Mouse (Mus musculus): ENCODE results near the gene Adap1.

Gene Adap1

DNA sequence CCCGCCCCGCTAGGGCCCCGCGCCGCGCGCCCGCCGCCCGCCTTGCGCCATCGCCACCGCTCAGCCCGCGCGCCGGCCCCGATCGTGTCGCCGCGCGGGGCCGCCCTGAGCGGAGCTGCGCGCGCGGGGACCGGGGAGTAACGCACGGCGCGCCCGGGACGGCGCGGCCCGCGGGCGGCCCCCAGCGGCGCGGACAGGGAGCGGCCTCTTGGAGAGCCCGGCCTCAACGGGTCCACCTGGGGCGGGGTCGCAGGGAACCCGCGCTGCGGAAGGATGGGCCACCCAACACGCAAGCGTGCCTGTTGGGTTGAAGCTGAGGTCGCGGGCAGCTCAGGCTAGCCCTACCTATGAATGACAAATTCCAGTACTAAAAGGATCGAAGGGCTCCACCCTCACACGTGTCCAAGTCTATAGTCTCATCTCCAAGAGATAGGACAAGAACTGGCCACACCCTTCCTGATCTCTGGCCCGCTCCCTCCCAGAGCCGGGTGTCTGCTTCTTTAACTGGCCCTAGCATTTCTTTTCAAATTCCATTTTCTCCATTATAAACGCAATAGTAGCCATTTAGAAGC lies at the start of gene Adap1:
Adap1 (minus strand) TSS at position 228 of the 572 bp plus-strand sequence.
- peak; percentile 79 for DNase-seq

DNA sequence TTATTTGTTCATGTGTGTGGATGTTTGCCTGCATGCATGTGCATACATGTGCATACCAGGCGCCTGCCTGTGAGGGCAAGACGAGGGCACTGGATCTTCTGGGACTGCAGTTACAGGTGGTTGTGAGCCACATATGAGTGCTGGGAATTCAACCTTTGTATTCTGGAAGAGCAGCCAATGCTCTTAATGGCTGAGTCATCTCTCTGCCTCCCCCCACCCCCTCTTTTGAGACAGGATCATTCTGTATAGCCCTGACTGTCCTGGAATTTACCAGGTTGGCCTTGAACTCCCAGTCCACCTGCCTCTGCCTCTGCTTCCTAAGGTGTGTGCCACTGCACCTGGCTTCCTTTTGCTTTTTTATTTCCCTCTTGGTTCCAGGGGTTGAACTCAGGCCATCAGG lies 49.4 kb upstream of the Adap1 start:
- DNase-seq = no peak

DNA sequence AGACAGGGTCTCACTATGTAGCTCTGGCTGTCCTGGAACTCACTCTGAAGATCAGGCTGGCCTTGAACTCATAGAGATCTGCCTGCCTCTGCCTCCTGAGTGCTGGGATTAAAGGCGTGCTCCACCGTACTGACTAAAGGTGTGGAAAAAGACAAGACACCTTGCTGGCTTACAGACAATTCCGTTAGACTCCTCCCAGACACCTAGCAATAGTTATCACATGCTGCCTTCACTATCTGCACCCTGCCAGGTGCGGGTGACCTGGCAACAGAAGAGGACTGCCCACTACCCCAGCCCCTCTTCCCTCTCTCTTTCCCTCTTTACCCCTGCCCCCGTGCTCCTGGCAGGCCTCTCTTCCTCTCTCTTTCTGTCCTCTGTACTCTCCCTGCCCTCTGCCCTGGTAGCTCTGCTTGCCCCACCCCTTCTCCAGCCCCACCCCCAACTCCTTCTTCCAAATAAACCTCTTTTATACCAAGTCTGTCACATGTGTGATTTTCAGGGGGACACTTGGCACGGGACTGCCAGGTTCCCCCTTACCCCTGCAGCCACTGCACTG lies 48.5 kb upstream of the Adap1 start:
- peak; percentile 51 for DNase-seq

DNA sequence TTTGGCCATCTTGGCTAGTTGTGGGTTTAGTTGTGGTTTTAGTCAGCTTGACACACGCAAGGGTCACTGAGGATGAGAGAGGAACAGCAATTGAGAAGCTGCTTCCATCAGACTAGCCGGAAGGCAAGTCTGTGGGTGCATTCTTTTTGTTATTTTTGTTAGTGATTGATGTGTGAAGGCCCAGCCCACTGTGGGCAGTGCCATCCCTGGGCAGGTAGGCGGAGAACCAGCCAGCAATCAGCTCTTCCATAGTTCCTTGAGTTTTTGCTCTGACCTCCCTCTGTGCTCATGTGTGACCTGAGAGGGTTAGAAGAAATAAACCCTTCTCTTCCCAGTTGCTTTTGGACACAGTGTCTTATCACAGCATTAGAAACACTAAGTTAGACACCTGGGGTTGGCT lies 47.7 kb upstream of the Adap1 start:
- no peak for DNase-seq

DNA sequence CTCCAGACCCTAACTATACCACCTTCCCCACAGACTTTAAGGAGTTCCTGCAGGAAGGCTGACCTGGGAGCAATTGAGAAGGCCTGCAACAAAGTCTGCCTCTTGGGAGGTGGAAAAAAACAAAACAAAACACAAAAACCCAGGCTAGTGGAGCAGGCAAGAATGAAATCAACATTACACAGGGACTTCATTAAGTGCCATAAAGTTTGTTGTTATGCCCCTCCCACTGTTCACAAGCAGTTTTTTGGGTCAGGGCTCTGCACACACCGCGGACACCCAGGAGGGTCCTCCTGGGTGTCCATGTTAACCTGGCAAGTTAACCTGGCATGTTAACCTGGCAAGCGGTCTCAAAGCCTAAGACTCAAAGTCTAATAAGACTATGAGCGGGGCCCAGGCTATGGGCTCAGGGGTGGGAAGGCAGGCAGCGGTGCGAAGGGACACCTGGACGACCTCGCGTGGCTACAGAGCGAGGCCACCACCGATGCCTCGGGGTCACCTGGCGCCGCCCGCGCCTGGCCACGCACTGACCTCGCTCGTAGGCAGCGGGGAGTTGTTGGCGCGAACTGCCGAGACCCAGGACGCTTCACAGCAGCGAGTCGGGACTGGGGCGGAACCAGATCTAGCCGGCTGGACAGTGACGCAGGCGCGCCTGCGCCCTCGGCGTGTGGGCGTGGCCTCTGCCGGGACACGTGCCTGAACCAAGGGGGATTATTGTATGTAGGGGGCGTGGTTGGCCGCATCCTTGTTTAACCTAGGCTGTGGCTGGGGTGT lies 46.4 kb upstream of the Adap1 start:
- peak; percentile 97 for DNase-seq

DNA sequence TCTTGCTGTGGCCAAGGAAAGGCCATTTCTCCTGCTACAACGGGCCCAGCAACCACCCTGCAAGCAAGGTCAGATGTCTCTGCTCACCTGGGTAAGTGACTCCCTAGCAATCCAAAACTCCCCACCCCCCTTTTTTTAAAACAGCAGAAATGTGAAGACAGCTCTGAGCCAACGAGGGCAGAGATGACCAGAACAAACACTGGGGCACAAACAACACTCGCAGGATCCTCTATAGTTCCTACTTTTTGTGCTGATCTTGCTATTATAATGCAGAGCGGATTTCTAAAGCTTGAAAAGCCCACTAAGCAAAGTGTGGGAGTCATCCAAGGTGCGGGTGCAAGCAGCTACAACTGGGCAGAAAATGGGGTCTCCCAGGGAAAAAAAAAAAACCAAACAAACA lies 45.7 kb upstream of the Adap1 start:
- DNase-seq = no peak

DNA sequence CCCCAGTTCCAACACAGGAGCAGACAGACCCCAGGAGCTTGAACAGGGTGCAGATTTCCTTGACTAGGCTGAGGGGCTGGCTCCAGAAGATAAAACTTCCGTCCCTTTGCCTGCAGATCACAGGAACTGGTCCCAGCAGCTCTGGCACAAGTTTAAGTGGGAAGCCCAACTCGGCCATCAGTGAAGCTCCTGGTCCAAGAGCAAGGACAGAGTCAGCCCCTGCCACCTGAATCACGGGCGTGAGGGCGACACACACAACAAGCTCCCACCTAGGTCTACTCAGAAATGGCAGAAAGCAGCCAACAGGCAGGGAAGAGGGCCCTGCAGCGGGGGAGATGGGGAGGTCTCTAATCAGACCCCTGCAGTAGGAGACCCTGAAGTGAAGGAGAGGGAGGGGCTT lies 44.9 kb upstream of the Adap1 start:
- no peak for DNase-seq

DNA sequence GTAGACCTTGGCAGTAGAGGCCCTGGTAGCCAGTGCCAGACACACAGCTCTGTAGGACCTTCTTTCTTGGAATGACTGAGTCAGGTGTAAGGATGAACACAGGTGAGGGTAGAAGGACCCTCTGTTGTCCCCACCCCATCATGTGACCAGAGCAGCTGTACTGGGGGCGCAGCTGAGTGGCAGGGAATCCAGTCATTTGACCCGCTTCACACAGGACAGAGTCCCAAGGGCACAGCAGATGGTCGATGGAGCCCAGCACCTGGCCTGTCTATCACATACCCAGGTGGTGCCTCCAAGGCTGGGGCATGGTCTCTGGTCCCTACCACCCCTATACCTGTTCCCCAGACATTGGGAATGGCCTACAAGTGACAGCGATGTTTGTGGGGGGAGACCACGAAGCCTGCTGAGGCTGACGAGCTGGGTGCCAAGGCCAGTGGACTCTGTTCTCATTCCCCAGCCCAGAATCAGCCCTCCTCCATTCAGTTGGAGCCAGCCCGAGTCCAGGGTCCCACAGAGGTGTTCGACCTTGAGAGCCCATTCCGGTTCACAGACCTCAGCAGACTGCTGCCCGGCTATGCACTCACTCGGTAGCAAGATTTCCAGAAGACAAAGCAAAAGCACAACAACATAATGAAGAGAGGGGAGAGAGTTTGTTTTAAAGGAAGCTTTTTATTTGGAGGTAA lies 43.4 kb upstream of the Adap1 start:
- DNase-seq = peak; percentile 73

DNA sequence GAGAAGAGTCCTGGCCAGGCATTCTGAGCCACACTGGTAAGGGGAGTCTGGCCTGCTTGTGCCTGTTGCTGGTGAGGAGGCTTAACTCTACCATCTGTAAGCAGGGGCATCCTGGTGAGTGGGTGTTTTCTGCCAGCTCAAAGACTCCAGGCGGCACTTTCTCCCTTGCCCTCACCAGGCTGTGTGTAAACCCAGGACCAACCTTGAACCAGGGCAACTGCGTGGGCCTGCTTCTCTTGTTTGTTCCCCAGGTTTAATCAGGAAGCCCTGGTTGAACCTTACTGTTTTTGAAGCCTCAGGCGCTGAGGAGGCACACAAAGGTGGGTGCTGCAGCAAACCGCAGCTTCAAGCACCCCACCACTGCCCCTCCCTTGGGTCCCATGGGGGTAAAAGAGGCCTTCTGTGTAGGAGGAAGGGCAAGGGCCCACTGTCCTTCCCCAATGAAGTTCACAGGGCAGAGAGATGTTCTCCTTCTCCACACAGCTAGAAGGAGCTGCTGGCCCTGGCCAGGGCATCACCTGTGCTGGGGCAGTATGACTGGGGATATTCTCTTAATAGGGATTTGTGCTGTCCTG lies 42.5 kb upstream of the Adap1 start:
- DNase-seq = no peak

DNA sequence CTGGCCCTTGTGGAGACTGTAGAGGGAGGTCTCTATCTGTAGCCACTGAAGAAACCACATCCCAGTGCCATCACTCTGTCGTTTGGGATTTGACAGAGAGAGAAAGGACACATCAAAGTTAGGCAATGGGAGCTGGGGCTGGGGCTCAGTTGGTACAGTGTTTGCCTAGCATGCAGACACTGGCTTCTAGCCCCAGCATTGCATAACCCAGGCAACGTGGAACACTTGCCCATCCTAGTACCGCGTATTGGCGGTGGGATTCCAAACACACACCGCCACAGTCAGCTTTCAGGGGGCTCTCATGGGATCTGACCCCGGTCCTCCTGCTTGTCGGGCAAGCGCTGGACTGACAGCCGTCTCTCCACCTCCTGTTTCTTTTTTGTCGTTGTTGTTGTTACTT lies 41.1 kb upstream of the Adap1 start:
- no peak for DNase-seq

DNA sequence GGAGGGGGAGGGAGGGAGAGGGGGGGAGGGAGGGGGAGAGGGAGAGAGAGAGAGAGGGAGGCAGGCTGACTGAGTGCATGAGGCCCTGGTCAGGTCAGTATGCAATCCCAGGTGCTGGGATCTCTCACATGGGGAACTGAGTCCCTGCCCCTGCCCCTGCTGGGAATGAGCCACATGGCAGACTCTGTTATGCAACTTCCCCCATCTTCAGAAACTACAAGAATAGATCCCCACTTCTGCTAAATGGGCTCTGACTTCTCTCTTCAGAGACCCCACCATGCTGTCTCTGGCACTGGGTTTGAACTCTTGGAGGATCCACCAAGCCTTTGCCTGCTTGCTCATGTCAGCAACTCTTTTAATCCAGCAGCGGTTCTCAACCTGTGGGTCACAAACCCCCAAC lies 40.4 kb upstream of the Adap1 start:
- DNase-seq = no peak

DNA sequence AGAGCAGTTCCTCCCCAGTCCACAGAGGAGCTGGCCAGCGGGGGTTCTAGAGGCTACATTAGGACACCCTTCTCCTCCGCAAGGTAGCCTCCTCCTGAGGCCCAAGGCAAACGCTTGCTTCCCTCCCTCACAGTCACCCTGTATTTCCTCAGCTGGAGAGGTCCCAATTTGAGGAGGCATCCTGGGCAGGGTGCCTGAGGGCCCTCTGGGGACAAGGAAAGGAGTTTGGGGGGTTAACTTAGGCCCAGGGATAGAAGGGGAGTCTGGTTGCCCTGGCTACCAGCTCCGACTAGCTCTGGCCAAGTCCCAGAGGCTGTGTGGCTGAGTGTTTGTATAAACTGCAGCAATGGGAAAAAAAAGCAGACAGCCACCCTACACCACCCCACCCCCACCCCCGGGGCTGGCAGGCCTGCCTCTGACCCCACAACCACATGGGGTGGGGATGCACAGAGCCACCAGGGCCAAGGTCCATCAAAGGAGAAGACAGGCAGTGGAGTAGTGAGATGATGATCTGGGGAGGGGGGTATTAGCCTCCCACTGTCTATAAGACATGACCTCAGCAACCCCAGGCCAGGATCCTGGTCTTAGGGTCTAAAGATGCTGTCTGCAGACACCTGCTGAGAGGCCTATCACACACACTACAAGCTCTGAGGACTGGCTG lies 39.6 kb upstream of the Adap1 start:
- peak; percentile 54 for DNase-seq

DNA sequence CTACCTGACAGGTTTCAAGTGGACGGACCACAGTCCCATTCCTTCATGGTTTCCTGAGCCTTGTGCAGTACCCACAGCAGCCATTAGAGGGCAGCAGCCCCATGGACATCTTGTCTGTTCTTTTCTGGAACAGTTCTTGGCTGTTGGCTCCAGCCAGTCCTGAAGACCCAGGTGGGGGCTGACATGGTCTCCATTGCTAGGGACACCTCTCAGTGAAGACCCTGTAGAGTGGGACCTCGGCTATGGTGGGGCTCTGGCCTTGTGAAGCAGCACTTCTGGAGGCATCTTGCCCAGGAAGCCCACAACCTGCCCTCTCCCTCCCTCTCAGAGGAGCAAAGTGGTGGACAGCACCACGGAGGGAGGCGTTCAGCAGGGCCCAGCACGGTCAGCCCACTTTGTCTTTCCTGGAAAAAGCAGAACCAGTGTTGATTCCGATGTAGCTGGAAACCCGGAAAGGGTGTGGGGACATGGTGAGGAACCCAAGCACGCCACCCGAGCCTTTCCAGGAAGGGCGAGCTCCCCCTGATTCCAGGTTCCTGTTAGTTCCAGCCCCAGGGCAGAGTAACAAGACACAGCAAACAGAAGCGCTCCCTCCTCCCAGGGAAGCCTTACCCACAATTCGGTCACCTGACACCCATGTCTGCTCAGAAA lies 39.0 kb upstream of the Adap1 start:
- peak; percentile 95 for DNase-seq

DNA sequence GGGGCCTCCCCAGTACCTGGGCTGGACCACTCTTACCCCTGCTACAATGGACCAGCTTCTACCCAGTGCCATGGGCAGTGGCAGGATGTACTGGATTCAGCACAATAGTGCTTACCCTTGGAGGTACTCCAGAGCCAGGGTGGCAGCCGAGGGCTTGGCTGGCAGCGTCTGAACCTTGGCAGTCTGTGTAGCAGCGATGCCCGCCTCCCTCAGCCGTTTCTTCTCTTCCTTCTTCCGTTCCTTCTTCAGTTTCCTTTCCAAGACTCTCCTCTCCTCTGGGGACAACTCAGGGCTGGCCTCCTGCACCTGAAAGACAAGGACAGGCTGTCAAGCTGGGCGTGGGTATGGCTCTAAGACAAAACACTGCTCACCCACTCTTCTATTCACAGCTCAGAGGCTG lies 38.4 kb upstream of the Adap1 start:
- no peak for DNase-seq

DNA sequence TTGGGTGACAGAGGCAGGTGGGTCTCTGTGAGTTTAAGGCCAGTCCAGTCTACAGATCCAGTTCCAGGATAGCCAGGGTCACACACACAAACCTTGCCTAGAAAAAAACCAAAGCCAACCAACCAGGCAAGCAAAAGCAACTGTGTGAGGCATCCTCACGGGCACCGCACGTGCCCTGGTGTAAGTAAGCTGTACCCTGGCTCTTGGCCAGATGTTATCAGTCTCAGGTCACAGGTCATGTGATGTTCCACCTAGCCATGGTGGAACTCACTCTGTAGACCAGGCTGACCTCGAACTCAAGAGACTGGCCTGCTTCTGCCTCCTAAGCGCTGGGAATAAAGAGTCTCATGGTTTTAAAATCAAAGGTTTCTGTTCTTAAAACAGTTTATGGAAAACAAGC lies 33.8 kb upstream of the Adap1 start:
- no peak for DNase-seq

DNA sequence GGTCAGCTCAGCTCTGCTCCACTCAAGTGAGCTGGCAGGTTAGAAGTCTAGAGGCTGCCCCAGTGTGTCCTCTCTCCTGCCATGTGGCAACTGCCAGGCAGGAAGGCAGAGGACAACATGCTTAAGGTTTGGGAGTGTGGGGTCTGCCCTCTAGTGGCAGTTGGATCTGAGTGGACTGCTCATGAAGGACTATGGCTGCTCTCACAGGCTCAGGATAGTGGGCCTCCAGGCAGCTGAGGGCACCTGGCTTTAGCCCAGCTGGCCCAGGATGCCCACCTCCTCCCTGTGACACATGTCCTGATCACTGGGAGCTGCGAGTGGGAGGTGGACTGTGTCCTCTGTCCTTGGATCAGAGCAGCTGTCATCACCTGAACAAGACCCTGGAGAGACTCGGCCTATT lies 33.2 kb upstream of the Adap1 start:
- peak; percentile 72 for DNase-seq

DNA sequence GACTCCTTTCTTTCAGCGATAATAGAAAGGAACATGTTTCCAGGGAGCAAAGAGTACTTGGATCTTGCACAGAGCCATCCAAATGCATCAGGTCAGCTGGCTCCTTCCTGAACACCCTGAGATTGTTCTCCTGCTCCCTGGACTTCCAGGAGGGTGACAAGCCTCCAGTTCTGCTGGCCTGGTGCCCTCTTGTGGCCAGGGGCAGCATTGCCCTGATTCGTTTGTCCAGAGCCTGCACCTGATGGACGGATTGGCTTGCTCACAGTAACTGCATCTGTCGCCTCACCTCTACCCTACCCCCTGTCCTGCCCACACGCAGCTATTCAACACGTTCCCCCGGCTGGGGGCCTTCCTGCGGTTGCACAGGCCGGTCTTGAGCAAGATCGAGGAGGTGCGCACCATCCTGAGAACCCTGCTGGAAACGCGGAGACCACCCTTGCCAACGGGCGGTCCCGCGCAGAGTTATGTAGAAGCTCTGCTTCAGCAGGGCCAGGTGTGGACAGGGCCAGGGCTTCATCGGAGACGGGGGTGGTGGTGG lies 29.9 kb upstream of the Adap1 start:
- peak; percentile 92 for DNase-seq

DNA sequence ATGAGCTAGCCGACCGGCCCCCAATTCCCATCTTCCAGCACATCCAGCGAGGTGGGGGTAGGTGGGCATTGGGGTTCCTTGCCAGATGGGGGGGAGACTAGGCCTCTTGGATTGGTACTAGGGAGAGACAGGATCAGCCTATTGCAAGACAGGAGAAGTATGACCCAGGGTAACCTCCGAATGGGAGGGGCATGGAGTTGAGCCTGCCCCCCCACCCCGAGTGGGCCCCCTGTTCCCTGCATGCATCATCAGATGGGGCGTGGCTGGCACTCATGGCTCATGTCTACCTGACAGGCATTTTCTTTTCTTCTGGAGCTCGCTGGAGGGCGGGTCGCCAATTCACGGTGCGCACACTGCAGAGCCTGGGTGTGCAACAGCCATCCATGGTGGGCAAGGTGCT lies 28.5 kb upstream of the Adap1 start:
- no peak for DNase-seq

DNA sequence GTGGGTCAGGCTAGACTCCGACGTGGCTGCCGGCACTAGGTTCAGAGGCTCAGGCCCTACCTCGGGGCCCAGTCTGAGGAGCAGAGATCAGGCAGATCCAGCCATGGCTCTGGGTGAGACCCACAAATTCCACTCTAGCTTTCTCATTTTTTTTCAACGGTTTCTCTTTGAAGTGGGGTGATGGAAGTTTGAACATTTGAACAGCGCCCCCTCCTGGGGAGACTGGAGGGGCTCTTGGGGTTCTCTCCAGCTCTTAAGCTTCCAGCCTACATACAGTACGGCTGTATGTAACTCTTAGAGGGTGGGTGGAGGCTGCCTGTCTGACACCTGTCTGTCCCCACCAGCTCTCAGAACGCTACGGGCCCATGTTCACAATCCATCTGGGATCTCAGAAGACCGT lies 28.1 kb upstream of the Adap1 start:
- no peak for DNase-seq

DNA sequence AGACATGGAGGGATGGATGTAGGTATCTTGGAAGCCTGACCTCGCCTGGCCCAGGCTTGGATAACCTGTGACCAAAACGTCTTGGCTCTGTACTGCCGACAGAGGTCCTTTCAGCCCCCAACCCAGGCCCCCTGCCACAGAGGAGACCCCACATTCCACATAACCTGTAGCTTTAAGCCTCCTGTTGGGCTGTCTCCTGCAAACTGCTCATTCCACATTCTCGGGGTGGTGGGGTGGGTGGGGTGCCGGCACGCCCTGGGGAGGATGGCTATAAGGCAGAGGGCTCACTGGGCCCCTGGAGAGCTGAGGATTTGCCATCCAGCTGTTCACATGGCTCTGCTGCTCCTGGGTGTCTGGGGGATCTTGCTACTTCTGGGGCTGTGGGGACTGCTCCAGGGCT lies 26.9 kb upstream of the Adap1 start, which contains the start of gene Cyp2w1:
Cyp2w1 (plus strand) TSS at position 301 of the 400 bp plus-strand sequence.
- no peak for DNase-seq

DNA sequence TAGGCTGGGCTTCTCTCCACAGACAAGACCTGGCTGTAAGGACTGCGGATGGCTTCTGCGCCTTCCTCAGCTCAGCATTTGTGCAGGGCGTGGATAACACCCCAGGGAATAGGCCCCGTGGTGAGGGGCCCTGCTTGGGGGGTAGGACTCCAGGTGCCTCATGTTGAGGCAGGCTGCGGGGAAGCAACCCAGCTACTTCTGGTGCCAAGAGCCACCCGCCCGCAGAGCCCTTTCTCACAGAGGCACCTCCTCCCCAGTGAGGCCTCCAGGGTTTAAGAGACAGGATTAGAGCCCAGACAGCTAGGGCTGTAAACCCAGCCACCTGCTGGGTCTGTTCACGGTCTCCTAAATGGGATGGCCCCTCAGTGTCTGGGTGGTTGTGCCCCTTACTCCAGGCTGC lies 26.2 kb upstream of the Adap1 start:
- DNase-seq = no peak

DNA sequence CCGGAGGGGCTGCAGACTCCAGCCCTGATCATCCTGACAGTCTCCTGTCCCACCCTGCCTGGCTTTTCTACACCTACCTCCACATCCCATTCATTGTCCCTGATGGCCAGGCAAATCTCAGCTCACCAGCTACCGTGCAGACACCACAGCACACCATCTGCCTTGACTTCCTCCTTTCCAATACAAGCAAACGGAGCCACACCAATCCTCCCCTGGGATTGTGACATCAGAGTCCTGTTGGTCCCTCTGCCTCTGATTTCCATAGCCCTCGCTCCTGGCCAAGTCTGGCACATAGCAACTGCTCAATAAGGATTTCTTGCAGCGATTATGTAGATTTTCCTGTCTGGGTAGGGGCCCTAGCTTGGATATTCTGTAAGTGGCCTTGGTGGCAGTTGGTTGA lies 25.7 kb upstream of the Adap1 start, which contains the start of gene Cox19:
Cox19 (minus strand) TSS at position 285 of the 400 bp plus-strand sequence.
- no peak for DNase-seq
